8 mouse cellular contexts compared by ENCODE assay signal in the genomic region with DNA sequence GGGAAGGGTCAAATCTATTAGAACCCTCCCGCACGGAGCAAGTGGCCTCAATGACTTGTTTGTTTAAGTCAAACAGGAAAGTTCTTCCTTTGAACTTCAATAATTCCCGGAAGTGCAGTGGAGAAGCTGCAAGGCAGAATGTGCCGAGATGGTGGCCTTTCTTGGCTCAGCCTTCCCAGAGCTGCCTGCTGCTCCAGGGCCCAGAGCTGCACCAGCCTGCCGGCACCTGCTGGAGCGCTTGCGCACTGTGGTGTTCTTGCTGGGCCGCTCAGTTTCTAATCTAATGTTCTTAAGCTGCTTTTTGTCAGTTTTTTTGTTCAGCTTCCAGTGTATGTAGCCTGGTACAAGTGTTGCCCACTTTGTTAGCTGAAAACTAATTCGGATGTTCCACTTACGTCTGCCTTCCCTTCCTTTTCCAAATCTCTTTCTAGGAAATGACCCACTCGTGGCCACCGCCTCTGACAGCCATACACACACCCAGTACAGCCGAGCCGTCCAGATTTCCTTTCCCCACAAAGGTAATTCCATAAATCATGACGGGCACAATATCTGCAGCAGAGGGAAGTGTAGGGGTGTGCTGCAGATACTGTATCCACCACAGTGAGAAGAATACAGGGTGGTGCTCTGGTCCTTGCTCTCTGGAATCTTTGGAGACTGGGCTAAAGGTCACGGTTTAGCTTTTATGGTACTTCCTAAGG.
A peak's percentile ranks its signal among the peaks of the same experiment; 100 is the strongest.
DNase-seq lines count a peak whose midpoint lies in the region; ATAC-seq and TF ChIP-seq lines count a peak whose summit lies in the region.

No protein-coding gene starts in this region.

- no peak for TF ChIP-seq CTCF in kidney, adult 2 months (conservative IDR thresholded peaks at IDR 0.05; ENCODE audit: insufficient read depth, insufficient read length, low read depth, low read length)

- peaks cover 40% of the 10 kb centered on the region for H3K4me1 ChIP-seq in kidney, adult 2 months (ENCODE audit: control insufficient read depth, insufficient read depth, low read length)
- H3K4me1 ChIP-seq in intestine, embryonic 16.5 days (ENCODE audit: control insufficient read depth, insufficient read depth, low read length): peaks cover 13% of the 10 kb centered on the region

- peak; percentile 37 for DNase-seq in adrenal gland, postnatal 14 days
- DNase-seq in adrenal gland, postnatal 4 days (ENCODE audit: low spot score in 2 of 2): no peak
- peak; percentile 56 for DNase-seq in kidney, adult 2 months
- DNase-seq in kidney, postnatal 14 days: no peak
- peak; percentile 80 for DNase-seq in lung, postnatal 36 days
- no peak for DNase-seq in ovary, postnatal 36 days (ENCODE audit: low spot score)
- DNase-seq in retina, postnatal 1 day: no peak

- WGBS in kidney, adult 2 months: 34% methylated on average over 16 of the region's 16 CpGs
- WGBS in intestine, embryonic 16.5 days: 43% methylated on average over 16 of the region's 16 CpGs

- H3K36me3 ChIP-seq in kidney, adult 2 months (ENCODE audit: control insufficient read depth, insufficient read depth, low read length): no peaks in the 10 kb centered on the region
- no peaks in the 10 kb centered on the region for H3K36me3 ChIP-seq in intestine, embryonic 16.5 days (ENCODE audit: control insufficient read depth, insufficient read depth, low read length)

- no peak overlapping the region for H3K9ac ChIP-seq in intestine, embryonic 16.5 days (ENCODE audit: low read depth, low read length)

- H3K9me3 ChIP-seq in intestine, embryonic 16.5 days (ENCODE audit: control insufficient read depth, low read length): no peaks in the 10 kb centered on the region

- H3K4me2 ChIP-seq in intestine, embryonic 16.5 days (ENCODE audit: low read depth, low read length): no peak overlapping the region

- peak overlapping the region; percentile 34 for H3K27ac ChIP-seq in kidney, adult 2 months (ENCODE audit: insufficient read depth, low read depth, low read length)
- peak overlapping the region; percentile 57; the same call in 1 of the 2 replicates for H3K27ac ChIP-seq in intestine, embryonic 16.5 days (ENCODE audit: low read length)

- no peak for TF ChIP-seq POLR2A in kidney, adult 2 months (IDR thresholded peaks at IDR 0.05; ENCODE audit: low read depth, low read length)

- no peaks in the 10 kb centered on the region for H3K27me3 ChIP-seq in kidney, adult 2 months (replicated peaks; ENCODE audit: control insufficient read depth, insufficient read depth, low read length)
- H3K27me3 ChIP-seq in intestine, embryonic 16.5 days (replicated peaks; ENCODE audit: control insufficient read depth, insufficient read depth, low read length): no peaks in the 10 kb centered on the region

- H3K4me3 ChIP-seq in kidney, adult 2 months (ENCODE audit: insufficient read depth, low read depth, low read length): no peak overlapping the region
- no peak overlapping the region for H3K4me3 ChIP-seq in intestine, embryonic 16.5 days (ENCODE audit: low read length)

- ATAC-seq in intestine, embryonic 16.5 days: peak; percentile 80

Comparison
In these comparisons a context has a peak if more than half of its experiments do, and no peak if none do; other contexts are left out.
1. DNase-seq: peak in adrenal gland, postnatal 14 days (single experiment), kidney, adult 2 months (single experiment) and lung, postnatal 36 days (single experiment); none in adrenal gland, postnatal 4 days (0 of 2), kidney, postnatal 14 days (single experiment), ovary, postnatal 36 days (single experiment) and retina, postnatal 1 day (single experiment).